Comparison of ENCODE assay signal across 8 mouse cellular contexts in the genomic region with DNA sequence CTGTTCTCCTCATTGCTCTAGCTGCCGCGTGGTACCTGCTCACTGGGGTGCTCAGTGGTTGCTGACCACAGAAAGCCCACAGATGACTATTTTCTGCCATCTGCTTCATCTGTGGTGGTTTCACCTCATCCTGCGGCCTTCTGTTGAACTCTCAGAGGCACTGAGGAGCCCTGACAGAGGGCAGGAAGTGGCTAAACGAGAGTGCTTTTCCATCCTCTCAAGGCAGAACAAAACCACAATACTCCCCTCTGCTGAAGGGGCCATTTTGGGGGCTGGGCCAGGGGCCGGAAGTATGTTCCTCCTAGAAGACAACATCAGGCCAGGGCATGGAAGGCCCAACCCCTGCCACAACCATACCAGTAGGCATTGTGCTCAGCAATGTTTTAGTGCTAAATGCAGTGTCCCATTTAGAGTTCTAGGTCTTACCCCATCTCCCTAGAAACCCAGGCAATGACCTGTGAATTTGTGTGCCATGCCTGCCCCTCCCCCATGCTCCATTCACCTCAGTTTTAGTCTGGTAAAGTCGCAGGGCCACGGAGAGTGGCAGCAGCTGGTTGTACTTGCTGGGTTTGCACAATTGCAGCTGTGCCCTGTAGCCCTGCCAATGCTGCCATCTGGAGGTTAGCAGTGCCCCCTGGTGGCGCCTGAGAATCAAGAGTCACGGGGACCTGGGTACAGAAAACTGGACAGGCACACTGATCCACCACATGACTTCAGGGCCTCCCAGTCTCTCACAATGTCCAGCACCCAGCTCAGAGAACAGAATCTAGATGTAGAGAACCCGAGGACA. TPM values are rescaled to one million over a fixed set of nuclear protein-coding genes. Genes with fewer than 3 reads are reported as not detected.
A peak's percentile ranks its signal among the peaks of the same experiment; 100 is the strongest.
DNase-seq lines count a peak whose midpoint lies in the region; ATAC-seq lines count a peak whose summit lies in the region.

No protein-coding gene starts in this region.

- no peaks in the 10 kb centered on the region for H3K36me3 ChIP-seq in hindbrain, embryonic 15.5 days

- no peaks in the 10 kb centered on the region for H3K9me3 ChIP-seq in hindbrain, embryonic 15.5 days

- DNase-seq in R1 (ENCODE audit: low read depth, low spot score) = peak; percentile 87
- peak; percentile 70 to 82 for DNase-seq in cerebellum, postnatal 25 days
- DNase-seq in frontal cortex, postnatal 36 days (ENCODE audit: low spot score in 2 of 2) = peak; percentile 84 to 88
- peak; percentile 79 to 84 for DNase-seq in layer of hippocampus, postnatal 36 days
- peak; percentile 92 for DNase-seq in lung, postnatal 25 days (ENCODE audit: low spot score)
- peak; percentile 84 for DNase-seq in retina, adult 2 months (ENCODE audit: low read depth, low spot score)
- DNase-seq in thymus, postnatal 25 days = peak; percentile 90

- peak; percentile 80 for ATAC-seq in hindbrain, embryonic 15.5 days (ENCODE audit: low FRiP score, low read depth)

- H3K9ac ChIP-seq in hindbrain, embryonic 15.5 days = no peak overlapping the region

- 25% methylated on average over 10 of the region's 10 CpGs for WGBS in hindbrain, embryonic 15.5 days

- H3K4me3 ChIP-seq in hindbrain, embryonic 15.5 days = no peak overlapping the region

- H3K27me3 ChIP-seq in hindbrain, embryonic 15.5 days = no peaks in the 10 kb centered on the region

- H3K4me1 ChIP-seq in hindbrain, embryonic 15.5 days (replicated peaks) = peaks cover 9% of the 10 kb centered on the region

- peak overlapping the region; percentile 54 for H3K4me2 ChIP-seq in hindbrain, embryonic 15.5 days

- H3K27ac ChIP-seq in hindbrain, embryonic 15.5 days (replicated peaks) = 0 out of 2 replicates have a peak overlapping the region, but pooled peaks have one; percentile 5

RNA-seq across cellular contexts. Expression of a gene that starts 13.3 kb away (rescaled TPM):
- 11.9 and 13.9 TPM in 2 replicates for polyA plus RNA-seq in hindbrain, embryonic 15.5 days (2015; fragmentation: Nextera tagmentation; extraction: Ambion mirVana)
- total RNA-seq in layer of hippocampus, postnatal 36 days (2021) = 1 to 10 TPM; 3.2 to 3.4 TPM

RNA-seq across cellular contexts. Expression of a gene that starts 40.3 kb away (rescaled TPM):
- polyA plus RNA-seq in hindbrain, embryonic 15.5 days (2015; fragmentation: Nextera tagmentation; extraction: Ambion mirVana) = 0.14 and 0.17 TPM in 2 replicates
- 1 to 10 TPM in 1 of 2 experiments, under 1 TPM in 1; 0.27 to 1.3 TPM for total RNA-seq in layer of hippocampus, postnatal 36 days (2021)

RNA-seq across cellular contexts. Expression of a gene that starts 54.7 kb away (rescaled TPM):
- polyA plus RNA-seq in hindbrain, embryonic 15.5 days (2015; fragmentation: Nextera tagmentation; extraction: Ambion mirVana) = 297 and 317 TPM in 2 replicates
- 100 to 1,000 TPM; 267 to 270 TPM for total RNA-seq in layer of hippocampus, postnatal 36 days (2021)
